Mouse (Mus musculus): Measurements from ENCODE around the gene Strap. TPM values are rescaled to one million over a fixed set of nuclear protein-coding genes. Genes with fewer than 3 reads are reported as not detected.

Strap gene
- total RNA-seq, 4 experiments from 2014 or later: 105 to 120 (median 109) TPM

DNA sequence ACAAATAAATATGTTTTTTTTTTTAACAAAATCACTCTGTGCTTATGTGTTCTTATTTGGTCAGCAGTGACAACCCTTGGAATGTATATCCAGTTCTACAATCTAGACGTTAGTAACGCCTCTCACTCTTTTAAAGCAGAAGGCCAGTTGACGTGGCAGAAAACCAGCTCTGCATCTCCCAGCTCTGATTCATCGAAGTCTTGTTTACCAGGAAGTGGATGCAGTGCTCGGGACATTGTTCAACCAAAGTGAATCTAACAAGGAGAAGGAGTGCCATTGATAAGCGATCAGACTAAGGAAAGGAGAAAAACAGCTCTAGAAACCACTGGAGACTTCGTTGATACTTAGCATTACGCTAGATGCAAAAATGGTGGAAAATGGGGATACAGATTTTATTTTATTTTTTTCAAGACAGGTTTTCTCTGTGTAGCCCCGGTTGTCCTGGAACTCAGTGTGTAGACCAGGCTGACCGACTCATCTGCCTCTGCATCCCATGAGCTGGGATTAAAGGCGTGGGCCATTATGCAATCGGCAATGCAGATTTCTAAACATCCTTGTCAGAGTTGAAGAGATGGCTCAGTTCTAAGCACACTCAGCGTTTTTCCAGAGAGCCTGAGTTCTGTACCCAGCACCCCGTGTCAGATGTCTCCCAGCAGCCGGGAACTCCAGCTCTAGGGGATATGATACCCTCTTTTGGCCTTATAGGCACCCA, 12.5 kb upstream of the Strap start:
- DNase-seq (ENCODE audit: low spot score in 2 of 2): no peak

- DNase-seq (ENCODE audit: low spot score in 2 of 2): peak in 1 of 2 experiments; percentile 22
Observed at GRCm38 (mm10) chr6:137723898-137724297, 11.0 kb upstream of the Strap start.

DNA sequence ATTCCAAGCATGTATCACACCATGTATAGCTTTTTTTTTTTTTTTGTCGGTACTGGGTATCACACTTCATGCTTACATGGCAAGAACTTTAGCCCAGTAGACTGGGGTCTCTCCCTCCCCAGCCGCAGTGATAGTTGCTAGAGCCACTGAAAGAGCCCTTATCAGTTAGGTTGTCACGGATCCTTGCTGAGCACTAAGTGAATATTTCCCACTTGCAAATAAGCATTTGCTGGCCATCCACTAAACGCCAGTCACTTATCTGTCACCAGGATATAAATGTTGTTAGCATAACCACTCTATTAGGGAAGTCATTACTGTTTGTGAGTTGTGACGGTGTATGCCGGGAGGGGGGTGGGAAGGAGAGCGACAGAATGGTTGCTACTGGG, 425 bp upstream of the Strap start:
- DNase-seq (ENCODE audit: low spot score in 2 of 2): no peak

- no peak for DNase-seq (ENCODE audit: low spot score in 2 of 2)
Observed at GRCm38 (mm10) chr6:137735671-137736238, 877 bp downstream of the Strap start.

- DNase-seq (ENCODE audit: low spot score in 2 of 2): no peak
Observed at GRCm38 (mm10) chr6:137740972-137741371, 6.1 kb downstream of the Strap start.

DNA sequence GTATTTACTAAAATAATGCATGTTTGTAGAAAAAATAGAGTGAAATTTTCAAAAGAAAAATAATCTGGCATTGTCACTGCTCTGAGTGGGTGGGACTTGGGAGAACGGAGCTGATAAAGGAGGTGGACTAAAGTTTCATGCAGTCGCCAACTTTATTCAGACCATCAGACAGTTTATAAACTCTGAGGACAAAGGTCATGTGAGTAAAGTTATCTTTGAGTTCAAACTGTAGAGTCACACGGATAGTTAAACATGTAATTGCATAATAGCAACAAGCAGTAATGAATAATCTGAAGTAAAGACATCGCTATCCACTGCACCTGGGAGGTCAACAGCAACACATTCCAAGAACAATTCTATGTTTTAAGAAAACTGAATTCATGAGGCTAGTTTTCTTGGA, 9.8 kb downstream of the Strap start:
- DNase-seq (ENCODE audit: low spot score in 2 of 2): no peak

DNA sequence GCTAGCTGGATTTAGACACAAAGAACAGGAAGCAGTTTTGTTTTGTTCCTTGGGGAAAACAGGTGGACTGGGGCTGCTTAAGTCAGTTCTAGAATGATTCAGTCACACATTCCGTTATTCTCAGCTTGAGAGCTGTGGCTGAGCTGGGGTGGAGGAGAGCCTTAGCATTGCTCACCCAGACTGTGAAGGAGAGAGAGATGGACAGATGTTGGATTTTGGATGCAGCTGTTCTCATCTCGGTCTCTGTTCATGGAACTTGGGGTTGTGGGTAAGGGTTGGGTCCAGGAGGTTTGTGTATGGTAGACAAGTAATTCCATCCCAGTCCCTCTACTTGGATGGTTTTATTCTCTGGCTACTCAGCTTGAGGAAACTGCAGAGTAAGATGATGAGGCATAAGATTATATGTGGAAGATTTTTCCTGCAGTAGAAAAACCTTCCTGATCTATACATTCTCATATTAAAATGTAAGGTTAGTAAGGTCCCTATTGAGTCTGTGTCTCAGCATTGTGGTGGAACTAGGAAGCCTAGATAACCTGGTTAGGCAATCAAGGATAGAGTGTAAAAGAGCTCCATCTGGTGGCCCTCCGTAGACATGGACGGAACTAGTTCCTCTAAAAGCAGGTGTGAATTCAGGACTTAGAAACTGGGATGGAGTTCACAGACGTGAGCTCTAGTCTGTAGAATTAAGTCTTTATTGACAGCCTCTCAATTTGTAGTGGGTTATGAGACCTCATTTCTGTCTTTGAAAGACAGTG, 12.5 kb downstream of the Strap start:
- no peak for DNase-seq (ENCODE audit: low spot score in 2 of 2)

- no peak for DNase-seq (ENCODE audit: low spot score in 2 of 2)
Observed at GRCm38 (mm10) chr6:137751551-137752274, 16.8 kb downstream of the Strap start.

DNA sequence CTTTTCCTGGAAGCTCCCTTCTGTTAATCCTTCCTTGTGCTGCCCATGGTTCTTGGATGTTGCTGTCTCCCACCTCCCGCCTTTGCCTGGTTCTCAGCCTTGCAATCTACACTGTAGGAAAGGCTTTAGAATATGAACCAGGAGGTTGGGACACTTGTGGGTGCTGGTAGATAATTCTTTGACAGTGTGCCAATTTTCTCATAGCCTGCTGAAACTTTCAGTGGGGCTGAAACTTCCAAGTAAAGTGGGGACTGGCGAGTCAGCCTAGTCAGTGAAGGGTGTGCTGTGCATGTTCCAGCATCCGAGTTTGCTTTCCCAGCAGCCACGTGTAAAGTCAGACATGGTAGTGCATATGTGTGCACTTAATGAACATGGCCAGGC, 17.4 kb downstream of the Strap start:
- DNase-seq (ENCODE audit: low spot score in 2 of 2): no peak

GRCm38 (mm10) chr6:137754056-137754856, 19.4 kb downstream of the Strap start, which contains the start of gene Dera:
Dera (plus strand) TSS chr6:137754546.
- DNase-seq (ENCODE audit: low spot score in 2 of 2): peak; percentile 41 to 45

GRCm38 (mm10) chr6:137754857-137755232, 20.0 kb downstream of the Strap start:
- no peak for DNase-seq (ENCODE audit: low spot score in 2 of 2)

GRCm38 (mm10) chr6:137756310-137756709, 21.4 kb downstream of the Strap start:
- peak; percentile 28 to 55 for DNase-seq (ENCODE audit: low spot score in 2 of 2)

GRCm38 (mm10) chr6:137757891-137758290, 23.0 kb downstream of the Strap start:
- DNase-seq (ENCODE audit: low spot score in 2 of 2): no peak

DNA sequence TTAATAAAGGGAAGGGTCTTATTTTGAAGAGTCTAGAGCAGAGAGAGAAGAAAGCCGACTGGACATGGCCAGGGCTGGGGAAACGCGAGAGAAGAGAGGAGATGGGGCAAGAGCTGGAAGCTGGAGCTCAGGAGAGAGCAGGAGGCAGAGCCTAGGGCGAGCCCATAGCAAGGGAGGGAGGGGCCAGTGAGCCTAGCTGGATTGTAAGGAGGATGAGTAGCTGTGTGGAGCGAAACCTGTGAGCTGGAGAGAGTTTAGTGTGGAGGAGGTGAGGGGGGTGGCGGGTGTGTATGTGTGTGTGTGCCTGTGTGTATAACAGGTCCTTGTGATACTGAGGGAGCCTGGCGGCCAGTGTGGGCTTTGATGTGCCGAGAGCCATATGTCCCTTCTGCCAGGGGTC, 24.8 kb downstream of the Strap start:
- DNase-seq (ENCODE audit: low spot score in 2 of 2): no peak

GRCm38 (mm10) chr6:137760966-137761365, 26.1 kb downstream of the Strap start:
- DNase-seq (ENCODE audit: low spot score in 2 of 2): peak in 1 of 2 experiments; percentile 29

DNA sequence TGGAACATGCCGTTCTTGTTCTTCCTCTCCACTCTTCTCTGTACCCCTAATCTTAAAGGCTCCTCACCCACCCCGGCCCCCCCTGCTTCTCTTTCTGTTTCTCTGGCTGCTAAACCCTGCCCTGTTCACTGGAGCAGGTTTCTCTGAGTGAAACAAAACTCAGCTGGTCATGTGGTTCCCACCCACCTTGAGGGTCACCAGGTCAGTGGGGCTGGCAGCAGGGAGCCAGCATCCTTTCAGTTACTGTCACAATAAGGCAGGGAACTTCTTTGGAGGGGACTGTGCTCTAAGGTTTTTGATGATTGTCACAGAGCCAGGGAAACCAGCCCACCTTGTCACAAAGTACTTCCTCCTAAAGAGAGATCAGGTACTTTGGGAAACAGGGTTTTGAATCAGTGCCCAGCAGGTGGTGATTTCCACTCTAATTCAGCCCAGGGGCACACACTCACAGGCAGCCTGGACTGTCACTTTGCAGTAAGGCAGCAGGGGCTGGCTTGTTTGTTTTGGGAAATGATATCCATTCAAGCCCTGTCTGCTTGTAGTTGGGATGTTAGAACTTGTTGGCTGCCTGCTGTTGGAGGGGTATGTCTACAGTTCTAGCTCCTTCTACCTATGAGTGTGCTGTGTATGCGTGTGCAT, 29.8 kb downstream of the Strap start:
- no peak for DNase-seq (ENCODE audit: low spot score in 2 of 2)

DNA sequence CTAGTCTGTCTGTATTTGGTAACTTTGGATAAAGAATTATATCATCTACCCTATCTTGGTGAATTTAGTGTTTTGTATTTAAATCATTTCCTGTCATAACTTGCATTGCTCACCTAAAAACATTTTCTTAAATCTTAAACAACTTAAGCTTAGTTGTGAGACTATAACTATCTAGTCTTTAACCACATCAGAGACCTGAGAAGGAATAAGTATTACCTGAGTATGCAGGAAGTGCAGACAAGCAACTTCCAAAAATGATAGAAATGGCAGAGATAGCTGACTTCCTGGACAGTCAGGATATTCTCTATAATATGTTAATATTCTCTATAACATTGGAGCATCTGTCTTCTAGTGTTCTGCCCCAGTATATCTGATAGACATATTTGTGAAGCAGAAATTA, 31.3 kb downstream of the Strap start:
- DNase-seq (ENCODE audit: low spot score in 2 of 2): no peak

- no peak for DNase-seq (ENCODE audit: low spot score in 2 of 2)
Observed at GRCm38 (mm10) chr6:137771621-137772250, 36.9 kb downstream of the Strap start.

DNA sequence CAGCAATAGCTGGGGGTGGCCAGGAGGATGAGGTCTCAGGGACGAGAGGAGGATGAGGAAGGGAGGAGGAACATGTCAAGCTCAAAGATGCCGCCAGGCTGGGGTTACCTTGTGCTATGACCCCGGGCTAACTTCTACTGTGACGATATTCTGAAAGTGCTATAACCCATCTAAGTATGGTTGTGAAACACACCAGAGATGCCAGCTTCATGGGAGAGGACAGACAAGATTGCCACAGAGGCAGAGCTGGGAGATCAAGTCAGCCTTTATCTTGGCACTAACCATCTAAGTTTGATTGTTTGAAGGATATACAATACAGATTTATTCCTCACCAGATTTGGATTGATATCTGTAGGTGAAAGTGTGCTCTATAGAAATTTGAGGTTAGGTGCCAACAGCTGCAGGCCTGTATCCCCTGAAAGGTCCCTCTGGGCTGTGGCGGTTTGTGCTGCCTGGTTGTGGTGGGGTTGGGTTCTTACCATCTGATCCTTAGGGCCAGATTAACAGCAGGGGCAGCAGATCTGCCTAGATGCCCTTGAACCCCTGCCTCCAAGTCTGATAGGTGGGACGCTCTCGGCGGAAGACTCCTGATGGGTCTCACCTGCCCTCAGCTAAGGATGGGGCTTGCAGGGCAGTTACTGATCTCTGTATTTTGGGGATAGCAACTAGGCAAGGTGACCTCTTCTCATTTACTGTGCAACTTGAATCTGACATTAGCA, 38.2 kb downstream of the Strap start:
- DNase-seq (ENCODE audit: low spot score in 2 of 2): no peak
